Mouse (Mus musculus): ENCODE results near the gene Sirt4. TPM values are rescaled to one million over a fixed set of nuclear protein-coding genes. Genes with fewer than 3 reads are reported as not detected.
"Not testable (repeated sequence)": the region's sequence is repeated elsewhere in the genome, so short reads cannot be mapped to it uniquely, and the experiment has no call there.

The Sirt4 gene
- total and polyA plus RNA-seq, 2 experiments from 2014 or later, result 20.2 to 33.7 TPM

DNA sequence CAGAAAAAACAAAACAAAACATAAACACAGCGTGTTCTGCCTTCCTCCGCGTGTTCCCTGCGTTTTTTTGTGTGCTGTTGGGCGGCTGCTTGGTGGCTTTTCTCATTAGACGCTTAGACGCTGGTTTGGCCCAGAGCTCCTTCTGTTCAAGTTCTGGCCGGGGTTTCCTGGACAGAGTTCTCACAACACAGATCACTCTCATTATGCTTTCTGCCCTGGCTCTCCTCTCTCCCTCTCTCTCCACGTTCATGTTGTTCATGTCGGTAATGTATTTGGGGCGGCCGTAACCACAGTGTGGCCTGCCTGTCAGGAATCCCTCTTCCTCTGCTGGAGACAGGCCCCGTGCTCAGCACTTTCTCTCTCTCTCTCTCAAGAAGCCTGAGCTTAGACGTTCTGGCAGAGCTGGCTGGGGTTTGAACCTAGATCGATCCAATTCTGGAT is 24.8 kb upstream of the Sirt4 start:
- no peak overlapping the region; the same call in 1 of the 2 replicates for H3K9ac ChIP-seq (replicated peaks; ENCODE audit: low read length)

DNA sequence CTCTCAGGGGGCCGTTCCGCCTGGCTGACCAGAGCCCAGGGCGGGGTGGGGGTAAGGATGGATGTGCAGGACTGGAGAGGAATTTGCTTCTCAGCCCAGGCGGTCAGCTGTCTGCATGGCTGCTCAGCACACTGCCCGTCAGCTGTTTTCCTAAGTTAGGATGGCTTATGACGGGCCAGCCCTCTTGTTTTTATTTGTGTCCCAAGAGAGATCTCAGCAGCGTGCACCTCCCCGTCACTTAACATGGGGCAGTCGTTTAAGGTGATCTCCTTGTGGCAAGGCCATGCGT is 24.3 kb upstream of the Sirt4 start:
- peak overlapping the region; percentile 89 for H3K4me3 ChIP-seq (ENCODE audit: low read length)
- 19% methylated on average over 10 of the region's 10 CpGs for WGBS
- peak overlapping the region; percentile 69; the same call in 1 of the 2 replicates for H3K27ac ChIP-seq
- peaks cover 32% of the 10 kb centered on the region for H3K4me1 ChIP-seq (ENCODE audit: insufficient read depth, low read length)
- H3K27me3 ChIP-seq (ENCODE audit: insufficient read depth, low read length), result no peaks in the 10 kb centered on the region
- H3K9ac ChIP-seq (replicated peaks; ENCODE audit: low read length), result peak overlapping the region; percentile 88; the same call in 1 of the 2 replicates
- TF ChIP-seq CTCF (IDR thresholded peaks at IDR 0.05; ENCODE audit: low read depth), result no peak
- H3K9me3 ChIP-seq (ENCODE audit: low read length), result no peaks in the 10 kb centered on the region
- DNase-seq (ENCODE audit: low spot score) (no peak), ATAC-seq (0 out of 2 replicates have a peak, but pooled peaks have one; percentile 30)
- H3K36me3 ChIP-seq (ENCODE audit: insufficient read depth, low read length), result no peaks in the 10 kb centered on the region
- peak overlapping the region; percentile 85 for H3K4me2 ChIP-seq (ENCODE audit: low read depth, low read length)

More for the DNA sequence above, 24.8 kb upstream of the Sirt4 start:
- Histone ChIP-seq H3K4me1 (ENCODE audit: insufficient read depth, low read length) (peaks cover 32% of the 10 kb centered on the region), H3K4me3 (ENCODE audit: low read length) (peak overlapping the region; percentile 89), H3K36me3 (ENCODE audit: insufficient read depth, low read length) (no peaks in the 10 kb centered on the region), H3K4me2 (ENCODE audit: low read depth, low read length) (peak overlapping the region; percentile 85), H3K27ac (peak overlapping the region; percentile 69), H3K27me3 (ENCODE audit: insufficient read depth, low read length) (no peaks in the 10 kb centered on the region), H3K9me3 (ENCODE audit: low read length) (no peaks in the 10 kb centered on the region)
- no peak for TF ChIP-seq CTCF (IDR thresholded peaks at IDR 0.05; ENCODE audit: low read depth)
- DNase-seq (ENCODE audit: low spot score) (peak; percentile 58), ATAC-seq (peak; percentile 24; the same call in 1 of the 2 replicates)
- 18% methylated on average over 15 of the region's 15 CpGs for WGBS

DNA sequence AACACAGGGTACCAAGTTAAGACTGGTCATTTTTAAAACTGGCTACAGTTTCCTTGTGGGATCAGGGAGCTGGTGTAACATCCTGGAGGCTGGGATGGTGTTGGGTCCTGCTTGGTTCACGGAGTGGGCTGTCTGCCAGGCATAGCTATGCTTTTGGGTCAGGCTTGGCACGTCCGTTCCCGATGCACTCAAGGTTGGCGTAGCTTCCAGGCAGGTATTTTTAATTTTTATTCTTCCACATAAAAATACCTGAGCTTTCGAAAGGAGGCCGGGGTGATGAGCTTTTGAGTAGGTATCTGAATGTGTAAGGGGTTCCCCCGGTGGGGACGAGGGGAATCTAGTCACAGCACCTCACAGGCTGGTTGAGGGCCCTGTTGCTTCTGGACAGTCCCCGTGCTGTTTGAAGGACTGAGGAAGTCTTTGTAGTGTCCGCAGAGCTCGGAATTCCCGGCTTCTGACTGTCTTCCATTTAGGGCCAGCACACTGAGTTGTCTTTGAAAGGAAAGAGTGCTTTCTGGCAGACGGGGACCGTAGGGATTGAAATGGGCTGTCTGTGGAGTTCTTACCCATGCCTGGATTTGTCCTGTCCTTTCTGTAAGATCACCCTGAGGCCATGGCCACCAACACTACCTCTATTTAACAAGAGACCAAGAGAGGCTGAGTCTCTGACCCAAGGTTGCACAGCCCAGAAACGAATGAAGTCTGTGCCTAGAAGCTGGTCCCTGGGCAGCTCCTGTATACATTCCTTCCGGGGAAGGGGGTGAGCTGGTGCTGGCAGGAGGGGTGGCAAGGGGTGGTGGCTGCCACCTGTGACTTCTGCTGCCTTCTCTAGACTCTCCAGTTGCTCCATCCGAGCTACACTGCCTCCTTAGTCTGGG is 23.7 kb upstream of the Sirt4 start:
- no peak for DNase-seq (ENCODE audit: low spot score)
- Histone ChIP-seq H3K4me2 (ENCODE audit: low read depth, low read length) (peak overlapping the region; percentile 85), H3K36me3 (ENCODE audit: insufficient read depth, low read length) (no peaks in the 10 kb centered on the region), H3K9me3 (ENCODE audit: low read length) (no peaks in the 10 kb centered on the region), H3K4me3 (ENCODE audit: low read length) (peak overlapping the region; percentile 89), H3K27ac (peak overlapping the region; percentile 69; the same call in 1 of the 2 replicates), H3K27me3 (ENCODE audit: insufficient read depth, low read length) (no peaks in the 10 kb centered on the region), H3K4me1 (ENCODE audit: insufficient read depth, low read length) (peaks cover 32% of the 10 kb centered on the region), H3K9ac (replicated peaks; ENCODE audit: low read length) (peak overlapping the region; percentile 88)
- no peak for ATAC-seq
- WGBS, result 26% methylated on average over 18 of the region's 18 CpGs
- no peak for TF ChIP-seq CTCF (IDR thresholded peaks at IDR 0.05; ENCODE audit: low read depth)

DNA sequence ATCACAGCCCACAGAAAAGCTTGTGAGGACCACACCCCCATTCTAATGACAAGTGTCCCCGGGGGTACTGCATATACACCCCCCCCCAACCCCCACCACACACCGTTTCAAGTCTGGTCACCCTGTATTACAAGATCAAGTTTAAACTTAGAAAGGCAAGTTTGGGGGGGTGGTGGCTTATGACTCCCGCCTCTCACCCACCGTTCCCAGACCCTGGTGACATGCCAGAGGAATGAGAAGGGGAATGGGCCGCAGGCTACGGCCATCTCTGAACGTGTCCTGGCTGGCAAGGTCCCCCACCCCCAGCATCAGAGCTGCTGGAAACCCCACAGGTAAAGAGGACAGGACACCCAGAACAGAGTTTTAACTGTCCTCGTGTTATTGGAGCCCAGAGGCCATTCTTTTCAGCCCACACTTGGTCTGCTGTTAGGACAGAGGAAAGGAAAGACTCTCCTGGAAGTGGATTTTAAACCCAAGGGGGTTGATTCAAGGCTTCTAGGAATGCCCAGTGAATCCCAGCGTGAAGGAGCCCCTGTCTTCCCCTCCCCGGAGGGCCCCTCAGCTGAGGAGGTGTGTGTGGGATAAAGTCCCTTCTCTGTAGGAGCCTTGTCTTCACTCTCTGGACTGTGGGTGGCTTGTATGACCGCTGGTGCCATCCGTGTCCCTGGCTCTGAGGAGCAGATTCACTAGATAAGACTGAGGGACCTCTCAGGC is 22.9 kb upstream of the Sirt4 start:
- ATAC-seq (no peak), DNase-seq (ENCODE audit: low spot score) (no peak)
- peak overlapping the region; percentile 89 for H3K4me3 ChIP-seq (ENCODE audit: low read length)
- TF ChIP-seq CTCF (IDR thresholded peaks at IDR 0.05; ENCODE audit: low read depth), result no peak
- 15% methylated on average over 12 of the region's 12 CpGs for WGBS
- peak overlapping the region; percentile 45; the same call in 1 of the 2 replicates for H3K27ac ChIP-seq
- peaks cover 32% of the 10 kb centered on the region for H3K4me1 ChIP-seq (ENCODE audit: insufficient read depth, low read length)
- H3K4me2 ChIP-seq (ENCODE audit: low read depth, low read length), result peak overlapping the region; percentile 85
- peak overlapping the region; percentile 88 for H3K9ac ChIP-seq (replicated peaks; ENCODE audit: low read length)
- no peaks in the 10 kb centered on the region for H3K9me3 ChIP-seq (ENCODE audit: low read length)
- H3K27me3 ChIP-seq (ENCODE audit: insufficient read depth, low read length), result no peaks in the 10 kb centered on the region
- H3K36me3 ChIP-seq (ENCODE audit: insufficient read depth, low read length), result no peaks in the 10 kb centered on the region

DNA sequence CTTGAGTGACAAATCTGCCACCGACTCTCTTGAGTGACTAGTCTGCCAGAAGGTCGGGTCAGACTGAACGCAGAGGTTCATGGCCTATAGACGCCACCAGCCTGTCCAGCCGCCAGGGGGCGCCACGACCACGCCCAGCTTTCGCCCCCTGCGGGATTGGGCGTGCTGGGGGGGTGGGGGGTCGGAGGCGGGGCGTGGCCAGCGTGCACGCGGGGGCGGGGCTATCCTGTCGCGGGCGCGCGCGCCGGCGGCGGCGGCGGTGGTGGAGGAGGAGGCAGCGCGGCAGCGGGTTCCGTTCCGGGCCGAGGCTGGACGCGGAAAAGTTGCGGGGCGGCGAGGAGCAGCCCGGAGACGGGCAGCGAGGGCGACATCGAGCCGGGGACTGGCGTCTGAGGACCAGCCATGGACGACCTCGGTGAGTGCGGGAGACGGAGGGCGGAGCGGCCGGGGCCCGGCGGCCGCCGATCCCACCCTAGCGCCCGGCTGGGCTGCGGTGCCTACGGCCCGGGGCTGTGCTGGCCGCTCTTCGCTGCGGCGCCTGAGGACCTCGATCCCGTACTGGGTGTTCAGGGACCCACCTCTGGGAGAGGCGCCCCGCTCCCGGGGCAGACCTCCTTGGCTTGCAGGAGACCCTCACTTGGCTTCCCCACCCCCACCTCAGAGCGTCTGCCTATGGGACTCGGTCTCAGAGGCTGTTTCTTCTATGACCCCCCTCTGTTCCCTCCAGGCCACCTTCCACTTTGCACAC is 22.1 kb upstream of the Sirt4 start, which contains the start of gene Pxn:
TSS of gene Pxn (plus strand) at position 223 of the 748 bp plus-strand sequence.
- DNase-seq (ENCODE audit: low spot score), result peak; percentile 94
- Histone ChIP-seq H3K4me2 (ENCODE audit: low read depth, low read length) (peak within 1 kb of the TSS; percentile 85), H3K4me1 (ENCODE audit: insufficient read depth, low read length) (peaks cover 32% of the 10 kb centered on the region), H3K9me3 (ENCODE audit: low read length) (no peaks in the 10 kb centered on the region), H3K27ac (peak within 1 kb of the TSS; percentile 71), H3K36me3 (ENCODE audit: insufficient read depth, low read length) (no peaks in the 10 kb centered on the region), H3K27me3 (ENCODE audit: insufficient read depth, low read length) (no peaks in the 10 kb centered on the region), H3K4me3 (ENCODE audit: low read length) (peak within 1 kb of the TSS; percentile 89), H3K9ac (replicated peaks; ENCODE audit: low read length) (peak within 1 kb of the TSS; percentile 88)
- TF ChIP-seq CTCF (IDR thresholded peaks at IDR 0.05; ENCODE audit: low read depth), result peak; percentile 89
- under 1% methylated on average over 67 of the region's 74 CpGs for WGBS
- peak; percentile 85 for ATAC-seq

DNA sequence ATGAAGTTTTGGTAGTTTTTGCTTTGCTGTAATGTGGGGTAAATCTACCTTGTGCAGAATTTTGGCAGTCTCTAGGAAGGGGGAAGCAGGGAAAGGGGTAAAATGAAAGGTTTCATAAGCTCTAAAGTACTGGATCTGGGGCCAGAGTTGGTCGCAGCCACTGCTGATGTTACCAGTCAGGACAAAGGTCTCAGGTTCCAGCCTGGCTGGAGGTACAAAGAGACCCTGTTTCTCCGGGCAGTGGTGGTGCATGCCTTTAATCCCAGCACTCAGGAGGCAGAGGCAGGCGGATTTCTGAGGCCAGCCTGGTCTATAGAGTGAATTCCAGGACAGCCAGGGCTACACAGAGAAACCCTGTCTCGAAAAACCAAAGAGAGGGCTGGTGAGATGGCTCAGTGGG is 21.1 kb upstream of the Sirt4 start:
- not testable (repeated sequence) for ATAC-seq
- 76% methylated on average over 4 of the region's 4 CpGs for WGBS

More for the DNA sequence above, 21.1 kb upstream of the Sirt4 start:
- not testable (repeated sequence) for DNase-seq (ENCODE audit: low spot score); H3K4me2 ChIP-seq (ENCODE audit: low read depth, low read length); H3K36me3 ChIP-seq (ENCODE audit: insufficient read depth, low read length); H3K27me3 ChIP-seq (ENCODE audit: insufficient read depth, low read length); H3K9me3 ChIP-seq (ENCODE audit: low read length); H3K4me3 ChIP-seq (ENCODE audit: low read length); H3K9ac ChIP-seq (replicated peaks; ENCODE audit: low read length); H3K27ac ChIP-seq
- peaks cover 32% of the 10 kb centered on the region for H3K4me1 ChIP-seq (ENCODE audit: insufficient read depth, low read length)
